Mouse (Mus musculus): Measurements from ENCODE around the gene Tas2r143.

Tas2r143 gene

DNA sequence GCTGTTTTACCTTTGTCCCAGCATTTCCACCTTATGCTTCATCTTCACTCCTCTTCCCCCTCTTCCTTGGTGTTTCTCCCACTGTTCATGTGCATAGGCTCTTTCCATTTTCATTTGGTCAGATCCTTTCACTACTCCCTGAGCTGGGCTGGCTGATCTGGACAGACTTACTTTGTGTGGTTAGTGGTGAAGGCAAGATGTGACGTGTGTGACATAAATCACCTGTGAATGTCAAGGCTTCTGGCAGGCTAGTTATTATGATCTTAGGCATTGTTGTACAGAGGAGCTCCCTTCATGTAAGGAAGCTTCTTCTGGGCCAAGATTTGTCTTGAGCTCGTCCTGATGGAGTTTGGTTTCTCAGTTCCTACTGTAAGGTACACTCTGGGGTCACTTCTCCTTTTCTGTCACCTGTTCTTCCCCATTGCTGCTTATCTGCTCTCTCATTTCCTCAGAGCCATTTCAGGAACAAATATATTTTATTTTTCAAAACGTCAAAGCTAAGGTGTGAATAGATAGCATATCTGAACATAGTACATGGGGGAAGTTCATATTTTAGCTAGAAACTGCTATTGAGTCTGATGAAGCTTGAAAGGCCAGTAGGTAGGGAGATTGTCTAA is 2.9 kb upstream of the Tas2r143 start:
- DNase-seq (ENCODE audit: low spot score) = no peak

DNA sequence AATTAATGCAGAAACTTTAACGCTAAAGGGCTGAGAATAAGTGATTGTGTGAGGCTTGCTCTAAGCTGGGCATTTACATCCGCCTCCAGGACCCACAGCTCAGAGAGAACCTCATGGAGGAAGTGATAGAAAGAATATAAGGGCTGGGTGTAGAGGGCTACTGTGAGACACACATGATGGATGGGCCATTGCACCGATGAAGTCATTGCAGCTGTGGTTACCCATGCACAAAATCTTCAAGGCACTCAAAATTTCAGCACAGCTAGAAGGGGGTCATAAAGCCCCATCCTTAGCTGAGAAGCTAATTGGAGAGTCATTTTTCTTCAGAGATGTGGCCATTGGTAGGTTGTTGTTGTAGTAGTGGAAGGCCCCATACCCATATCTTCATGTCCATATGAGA is 1.8 kb upstream of the Tas2r143 start:
- DNase-seq (ENCODE audit: low spot score) = no peak

- no peak for DNase-seq (ENCODE audit: low spot score)
These were observed 1.0 kb upstream of the Tas2r143 start for GRCm38 (mm10) chr6:42398998-42399397.

DNA sequence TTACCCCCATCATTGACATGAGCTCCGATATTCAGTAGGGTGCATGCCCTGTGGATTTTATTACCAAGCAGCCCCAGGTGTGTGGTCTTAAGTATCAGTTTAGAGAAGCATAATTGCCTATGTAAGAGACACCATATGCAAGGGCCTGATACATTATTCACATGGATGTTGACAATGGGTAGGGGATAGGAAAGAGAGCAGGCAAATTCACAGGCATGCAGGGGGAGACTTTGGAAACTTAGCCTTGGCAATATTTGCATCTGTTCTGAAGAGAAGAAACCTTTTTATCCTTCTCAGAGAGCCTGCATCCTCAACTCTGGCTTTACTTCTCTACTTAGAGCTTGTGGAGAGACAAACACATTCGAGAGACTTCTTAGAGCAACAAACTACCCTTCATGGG is 5.1 kb downstream of the Tas2r143 start, which contains the start of gene Tas2r135:
TSS of gene Tas2r135 (plus strand) at position 301 of the 400 bp plus-strand sequence.
- no peak for DNase-seq (ENCODE audit: low spot score)

DNA sequence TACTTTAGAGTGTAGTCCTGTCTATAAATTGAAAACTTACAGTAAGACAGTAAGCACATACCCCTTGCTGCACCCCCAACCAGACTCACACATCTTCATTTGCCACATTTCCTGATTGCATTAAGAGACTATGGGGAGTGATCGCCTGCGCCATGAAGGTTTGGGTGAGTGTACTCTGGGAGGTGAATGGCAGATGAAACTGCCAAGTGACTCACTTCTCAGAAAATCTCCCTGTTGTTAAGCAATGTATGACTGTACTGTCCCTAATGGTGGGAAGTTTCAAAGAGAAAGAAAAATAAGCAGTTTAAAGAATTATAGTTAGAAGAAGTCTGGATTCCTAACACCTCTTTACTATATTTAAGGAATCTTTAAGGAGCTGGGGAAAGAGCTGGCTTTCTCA is 19.4 kb downstream of the Tas2r143 start:
- DNase-seq (ENCODE audit: low spot score) = no peak

- no peak for DNase-seq (ENCODE audit: low spot score)
These were observed 21.4 kb downstream of the Tas2r143 start for GRCm38 (mm10) chr6:42421439-42421838.

- no peak for DNase-seq (ENCODE audit: low spot score)
These were observed 24.4 kb downstream of the Tas2r143 start for GRCm38 (mm10) chr6:42424472-42424871.

GRCm38 (mm10) chr6:42426337-42426736 is 26.3 kb downstream of the Tas2r143 start:
- DNase-seq (ENCODE audit: low spot score) = no peak

GRCm38 (mm10) chr6:42433554-42433953 is 33.5 kb downstream of the Tas2r143 start:
- DNase-seq (ENCODE audit: low spot score) = no peak

DNA sequence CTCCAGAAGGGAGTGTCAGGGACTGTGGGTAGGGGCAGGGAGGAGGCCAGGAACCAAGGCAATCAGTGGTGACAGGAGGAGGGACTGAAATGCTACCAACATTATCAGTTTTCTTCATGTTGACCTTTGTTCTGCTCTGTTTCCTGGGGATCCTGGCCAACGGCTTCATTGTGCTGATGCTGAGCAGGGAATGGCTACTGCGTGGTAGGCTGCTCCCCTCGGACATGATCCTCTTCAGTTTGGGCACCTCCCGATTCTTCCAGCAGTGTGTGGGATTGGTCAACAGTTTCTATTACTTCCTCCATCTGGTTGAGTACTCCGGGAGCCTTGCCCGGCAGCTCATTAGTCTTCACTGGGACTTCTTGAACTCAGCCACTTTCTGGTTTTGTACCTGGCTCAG is 34.4 kb downstream of the Tas2r143 start, which contains the start of gene Tas2r126:
TSS of gene Tas2r126 (plus strand) at position 90 of the 400 bp plus-strand sequence.
- no peak for DNase-seq (ENCODE audit: low spot score)

- DNase-seq (ENCODE audit: low spot score) = no peak
These were observed 35.5 kb downstream of the Tas2r143 start for GRCm38 (mm10) chr6:42435490-42435889.

DNA sequence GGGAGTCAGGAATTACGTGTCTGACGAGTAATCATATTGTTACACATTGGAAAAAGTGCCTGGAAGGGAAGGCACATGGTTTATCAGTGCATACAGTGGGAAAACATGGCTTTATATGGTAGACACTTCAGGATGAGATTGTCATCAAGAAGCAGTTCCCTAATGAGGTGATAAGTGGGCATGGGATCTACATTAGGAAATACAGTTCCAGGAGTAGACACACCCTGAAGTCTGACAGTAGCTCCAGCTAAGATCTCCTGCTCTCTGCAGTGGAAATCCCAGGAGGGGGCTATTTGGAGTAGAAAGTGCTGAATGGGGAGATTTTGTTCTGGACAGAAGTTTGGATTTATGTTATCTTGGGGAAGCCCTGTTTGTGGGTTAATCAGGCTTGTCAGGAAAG is 41.4 kb downstream of the Tas2r143 start:
- no peak for DNase-seq (ENCODE audit: low spot score)

GRCm38 (mm10) chr6:42444491-42444890 is 44.5 kb downstream of the Tas2r143 start:
- DNase-seq (ENCODE audit: low spot score) = no peak

- no peak for DNase-seq (ENCODE audit: low spot score)
These were observed 47.3 kb downstream of the Tas2r143 start for GRCm38 (mm10) chr6:42447381-42447780.

All from layer of hippocampus, adult 11-12 months (tissue).